Mouse (Mus musculus): Measurements from ENCODE around the gene Phtf2.

- TF ChIP-seq CTCF (IDR thresholded peaks at IDR 0.05; ENCODE audit: control insufficient read depth, insufficient read depth, insufficient replicate concordance, low read depth, low read length) (no peak), POLR2A (IDR thresholded peaks at IDR 0.05; ENCODE audit: control insufficient read depth, low read depth, low read length) (no peak)
Observed at GRCm38 (mm10) chr5:20858404-20858803, 23.5 kb downstream of the Phtf2 start.

All from testis, adult 2 months (tissue).